Mouse (Mus musculus): ENCODE measurements at regions not wholly inside any gene's neighbourhood (a gene's known extent, or its start where the extent isn't known, plus 50 kb on each side); places are given as distances from the start of the nearest gene placed in this dataset.

GRCm38 (mm10) chr7:139747290-139748067 is 63.9 kb upstream of the Cfap46 start:
- TF ChIP-seq CTCF (IDR thresholded peaks at IDR 0.05; ENCODE audit: borderline replicate concordance, control insufficient read depth, extremely low read depth, insufficient read depth, low read length, poor library complexity) (no peak), POLR2A (IDR thresholded peaks at IDR 0.05; ENCODE audit: control insufficient read depth, extremely low read depth, insufficient read depth, low read length, poor library complexity) (no peak)
